Mouse (Mus musculus): ENCODE results near the gene Ocel1. TPM values are rescaled to one million over a fixed set of nuclear protein-coding genes. Genes with fewer than 3 reads are reported as not detected.

Gene Ocel1
- total and polyA plus RNA-seq, 2 experiments = 8.0 to 9.2 TPM

DNA sequence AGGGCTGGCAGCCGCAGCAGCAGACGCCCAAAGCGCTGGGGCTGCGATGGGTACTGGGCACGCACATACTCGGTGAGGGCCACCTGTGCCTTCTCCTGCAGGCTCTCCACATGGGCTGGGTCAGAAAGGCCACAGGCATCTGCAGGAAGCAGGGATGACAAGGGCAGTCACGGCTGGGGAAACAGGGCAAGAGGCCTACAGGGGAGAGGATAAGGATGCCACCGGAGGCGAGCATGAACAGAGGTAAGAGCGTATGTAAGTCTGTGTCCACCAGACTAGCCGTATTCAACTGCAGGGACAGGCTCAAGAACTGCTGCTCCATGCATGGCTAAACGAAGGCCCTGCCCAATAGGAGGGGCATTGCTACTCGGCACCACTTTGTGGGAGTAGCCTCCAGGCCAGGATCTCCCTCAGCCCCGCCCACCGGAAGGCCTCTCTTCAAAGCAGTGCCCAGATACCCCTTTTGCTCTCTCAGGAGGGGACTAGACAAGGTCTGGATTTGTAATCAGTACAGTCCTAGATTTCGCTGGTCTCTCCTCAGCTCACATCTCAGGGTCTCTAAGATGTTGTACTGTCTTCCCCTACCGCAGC lies 3.6 kb downstream of the Ocel1 start:
- TF ChIP-seq POLR2A (IDR thresholded peaks at IDR 0.05; ENCODE audit: extremely low read depth, insufficient read depth, low read length) (no peak), CTCF (IDR thresholded peaks at IDR 0.05; ENCODE audit: low read depth, low read length) (no peak)
- Histone ChIP-seq H3K27me3 (ENCODE audit: control insufficient read depth, insufficient read depth, low read length) (no peaks in the 10 kb centered on the region), H3K9ac (ENCODE audit: low read depth, low read length) (no peak overlapping the region), H3K79me2 (ENCODE audit: control insufficient read depth, insufficient read depth, low read length) (peaks cover 23% of the 10 kb centered on the region), H3K36me3 (ENCODE audit: control insufficient read depth, insufficient read depth, low read length) (peaks cover 13% of the 10 kb centered on the region), H3K27ac (replicated peaks; ENCODE audit: insufficient read depth, low read depth, low read length) (peak overlapping the region; percentile 20; the same call in 1 of the 2 replicates), H3K4me1 (ENCODE audit: control insufficient read depth, insufficient read depth, low read length) (peaks cover 39% of the 10 kb centered on the region), H3K4me3 (ENCODE audit: insufficient read depth, low read depth, low read length) (no peak overlapping the region)
- DNase-seq (ENCODE audit: extremely low read depth, low read depth, low spot score) = peak; percentile 45
- WGBS = 73% methylated on average over 17 of the region's 17 CpGs

DNA sequence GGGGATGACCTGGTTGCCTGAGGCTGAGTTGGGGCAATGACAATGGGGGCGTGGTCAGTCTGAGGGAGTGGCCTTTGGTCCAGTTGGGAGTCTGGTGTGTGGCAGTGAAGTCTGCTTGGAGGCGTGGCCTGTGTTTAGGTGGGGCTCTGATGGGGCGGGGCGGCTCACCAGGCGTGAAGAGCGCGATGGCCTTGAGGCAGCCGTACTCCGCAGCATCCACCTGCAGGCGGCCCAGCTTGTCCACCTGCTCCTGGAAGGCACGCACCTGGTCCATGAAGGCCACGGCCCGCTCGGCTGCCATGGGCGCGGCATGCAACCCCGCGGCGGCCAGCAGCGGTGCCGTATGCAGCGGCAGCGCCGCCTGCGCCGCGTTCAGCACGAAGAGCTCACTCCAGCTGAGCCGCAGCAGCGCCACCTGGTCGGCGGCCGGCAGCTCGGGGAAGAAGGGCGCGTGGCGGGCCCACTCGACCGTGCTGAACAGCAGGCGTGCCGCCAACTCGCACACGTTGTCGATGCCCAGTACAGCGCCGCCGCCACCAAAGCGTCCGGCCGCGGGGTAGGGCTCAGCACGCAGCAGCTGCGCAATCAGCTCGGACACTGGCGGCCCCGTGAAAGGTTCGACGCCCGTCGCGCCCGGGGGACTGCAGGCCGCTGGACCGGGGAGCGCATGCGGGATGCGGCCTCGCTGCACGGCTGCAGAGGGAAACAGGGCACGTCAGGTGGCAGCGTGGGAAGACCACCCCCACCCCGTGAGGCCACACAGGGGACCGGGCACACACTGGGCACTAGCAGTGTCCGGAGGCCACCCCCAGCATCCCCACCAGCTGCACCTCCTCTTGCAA lies 4.7 kb downstream of the Ocel1 start:
- Histone ChIP-seq H3K79me2 (ENCODE audit: control insufficient read depth, insufficient read depth, low read length) (peaks cover 34% of the 10 kb centered on the region), H3K4me1 (ENCODE audit: control insufficient read depth, insufficient read depth, low read length) (peaks cover 39% of the 10 kb centered on the region), H3K4me3 (ENCODE audit: insufficient read depth, low read depth, low read length) (no peak overlapping the region), H3K27ac (replicated peaks; ENCODE audit: insufficient read depth, low read depth, low read length) (no peak overlapping the region), H3K27me3 (ENCODE audit: control insufficient read depth, insufficient read depth, low read length) (no peaks in the 10 kb centered on the region), H3K36me3 (ENCODE audit: control insufficient read depth, insufficient read depth, low read length) (peaks cover 13% of the 10 kb centered on the region), H3K9ac (ENCODE audit: low read depth, low read length) (no peak overlapping the region)
- DNase-seq (ENCODE audit: extremely low read depth, low read depth, low spot score) = peak; percentile 98
- WGBS = 30% methylated on average over 74 of the region's 74 CpGs
- TF ChIP-seq CTCF (IDR thresholded peaks at IDR 0.05; ENCODE audit: low read depth, low read length) (peak; percentile 19; the same call in 1 of the 2 replicates), POLR2A (IDR thresholded peaks at IDR 0.05; ENCODE audit: extremely low read depth, insufficient read depth, low read length) (no peak)

DNA sequence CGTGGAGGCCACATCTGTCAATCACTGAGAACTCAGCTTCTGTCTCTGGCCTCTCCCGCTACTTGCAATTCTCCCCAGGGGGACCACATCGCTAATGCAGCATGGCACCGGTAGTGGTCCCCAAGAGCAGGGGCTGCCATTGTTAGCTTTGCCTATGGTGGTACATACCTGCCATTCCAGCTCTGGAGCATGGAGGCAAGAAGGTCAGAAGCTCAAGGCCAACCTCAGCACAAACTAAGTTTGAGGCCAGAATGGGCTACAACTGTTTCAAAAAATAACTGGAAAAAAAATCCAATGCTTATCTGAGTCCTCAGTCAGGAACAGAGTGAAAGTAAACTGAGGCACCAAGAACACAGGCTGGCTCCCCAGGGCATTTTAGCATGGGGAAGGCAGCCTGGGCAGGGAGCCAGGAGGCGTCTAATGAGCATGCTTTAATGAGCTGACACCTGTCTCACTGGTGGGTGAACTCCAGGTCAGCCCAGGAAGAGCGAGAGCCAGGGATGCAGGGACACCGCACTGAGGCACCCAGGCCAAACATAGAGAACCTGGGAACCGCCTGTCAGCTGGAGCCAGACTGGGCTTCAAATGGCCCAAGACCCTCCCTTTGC lies 5.4 kb downstream of the Ocel1 start:
- 53% methylated on average over 8 of the region's 8 CpGs for WGBS
- Histone ChIP-seq H3K27me3 (ENCODE audit: control insufficient read depth, insufficient read depth, low read length) (no peaks in the 10 kb centered on the region), H3K36me3 (ENCODE audit: control insufficient read depth, insufficient read depth, low read length) (peaks cover 13% of the 10 kb centered on the region), H3K4me3 (ENCODE audit: insufficient read depth, low read depth, low read length) (no peak overlapping the region), H3K79me2 (ENCODE audit: control insufficient read depth, insufficient read depth, low read length) (peaks cover 41% of the 10 kb centered on the region), H3K4me1 (ENCODE audit: control insufficient read depth, insufficient read depth, low read length) (peaks cover 39% of the 10 kb centered on the region), H3K9ac (ENCODE audit: low read depth, low read length) (no peak overlapping the region), H3K27ac (replicated peaks; ENCODE audit: insufficient read depth, low read depth, low read length) (peak overlapping the region; percentile 13; the same call in 1 of the 2 replicates)
- TF ChIP-seq CTCF (IDR thresholded peaks at IDR 0.05; ENCODE audit: low read depth, low read length) (no peak), POLR2A (IDR thresholded peaks at IDR 0.05; ENCODE audit: extremely low read depth, insufficient read depth, low read length) (no peak)
- peak; percentile 24 for DNase-seq (ENCODE audit: extremely low read depth, low read depth, low spot score)

DNA sequence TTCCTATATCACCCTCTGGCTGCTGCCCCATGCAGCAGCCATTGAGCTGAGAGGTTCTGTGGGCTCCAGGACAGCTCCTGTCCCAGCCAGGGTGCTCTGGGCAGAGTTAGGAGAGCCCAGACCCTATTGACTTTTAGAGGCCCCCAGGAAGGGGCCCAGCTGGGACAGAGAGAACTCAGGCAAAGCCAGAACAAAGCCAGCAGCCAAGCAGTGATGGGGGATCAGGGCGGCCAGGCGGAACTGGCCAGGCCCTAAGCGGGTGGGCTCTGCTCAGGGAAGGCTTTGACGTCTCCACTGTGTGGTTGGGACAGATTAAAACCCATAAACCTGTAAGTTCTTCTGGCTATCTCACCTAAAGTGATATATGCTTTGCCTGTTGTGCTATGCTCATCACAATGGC lies 7.9 kb downstream of the Ocel1 start:
- no peak for TF ChIP-seq CTCF (IDR thresholded peaks at IDR 0.05; ENCODE audit: low read depth, low read length)
- no peak for TF ChIP-seq POLR2A (IDR thresholded peaks at IDR 0.05; ENCODE audit: extremely low read depth, insufficient read depth, low read length)
- peaks cover 38% of the 10 kb centered on the region for H3K4me1 ChIP-seq (ENCODE audit: control insufficient read depth, insufficient read depth, low read length)
- H3K27me3 ChIP-seq (ENCODE audit: control insufficient read depth, insufficient read depth, low read length) = no peaks in the 10 kb centered on the region
- WGBS = 50% methylated on average over 4 of the region's 4 CpGs
- DNase-seq (ENCODE audit: extremely low read depth, low read depth, low spot score) = no peak
- H3K27ac ChIP-seq (replicated peaks; ENCODE audit: insufficient read depth, low read depth, low read length) = peak overlapping the region; percentile 96
- no peak overlapping the region for H3K4me3 ChIP-seq (ENCODE audit: insufficient read depth, low read depth, low read length)
- H3K79me2 ChIP-seq (ENCODE audit: control insufficient read depth, insufficient read depth, low read length) = peaks cover 43% of the 10 kb centered on the region
- H3K36me3 ChIP-seq (ENCODE audit: control insufficient read depth, insufficient read depth, low read length) = peaks cover 11% of the 10 kb centered on the region
- peak overlapping the region; percentile 96 for H3K9ac ChIP-seq (ENCODE audit: low read depth, low read length)

DNA sequence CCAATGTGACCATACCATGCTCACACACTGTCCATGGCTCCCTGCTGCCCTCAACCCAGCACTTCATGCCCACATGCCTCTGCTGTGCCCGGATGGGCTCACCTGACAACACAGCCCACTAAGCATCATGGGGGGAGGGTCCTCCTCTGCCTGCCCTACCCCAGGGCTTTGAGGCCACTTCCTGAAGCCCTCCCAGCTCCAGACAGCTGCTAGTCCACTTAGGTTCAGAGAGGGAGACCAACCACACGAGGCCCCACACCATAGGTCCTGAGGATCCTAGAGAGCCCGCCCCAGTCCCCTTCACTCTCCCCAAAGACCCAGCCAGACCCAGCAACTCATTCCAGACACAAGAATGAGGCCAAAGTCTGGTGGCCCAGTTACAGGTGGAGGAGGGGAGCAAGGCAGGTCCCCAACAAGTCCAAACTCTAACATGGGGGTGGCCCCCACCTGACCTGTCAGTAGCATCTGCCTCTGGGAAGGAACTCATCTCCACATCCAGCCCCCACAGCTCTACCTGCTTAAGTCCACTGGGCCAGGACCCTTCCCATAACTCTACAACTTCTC lies 8.5 kb downstream of the Ocel1 start:
- Histone ChIP-seq H3K4me1 (ENCODE audit: control insufficient read depth, insufficient read depth, low read length) (peaks cover 39% of the 10 kb centered on the region), H3K4me3 (ENCODE audit: insufficient read depth, low read depth, low read length) (peak overlapping the region; percentile 98), H3K27ac (replicated peaks; ENCODE audit: insufficient read depth, low read depth, low read length) (peak overlapping the region; percentile 96), H3K36me3 (ENCODE audit: control insufficient read depth, insufficient read depth, low read length) (peaks cover 6% of the 10 kb centered on the region), H3K79me2 (ENCODE audit: control insufficient read depth, insufficient read depth, low read length) (peaks cover 40% of the 10 kb centered on the region), H3K9ac (ENCODE audit: low read depth, low read length) (peak overlapping the region; percentile 96), H3K27me3 (ENCODE audit: control insufficient read depth, insufficient read depth, low read length) (no peaks in the 10 kb centered on the region)
- DNase-seq (ENCODE audit: extremely low read depth, low read depth, low spot score) = peak; percentile 70
- TF ChIP-seq CTCF (IDR thresholded peaks at IDR 0.05; ENCODE audit: low read depth, low read length) = no peak
- 0 out of 2 replicates have a peak, but pooled peaks have one; percentile 5 for TF ChIP-seq POLR2A (IDR thresholded peaks at IDR 0.05; ENCODE audit: extremely low read depth, insufficient read depth, low read length)
- WGBS = 17% methylated on average over 3 of the region's 3 CpGs
